Mouse (Mus musculus): ENCODE measurements around the gene Vipr2.

DNA sequence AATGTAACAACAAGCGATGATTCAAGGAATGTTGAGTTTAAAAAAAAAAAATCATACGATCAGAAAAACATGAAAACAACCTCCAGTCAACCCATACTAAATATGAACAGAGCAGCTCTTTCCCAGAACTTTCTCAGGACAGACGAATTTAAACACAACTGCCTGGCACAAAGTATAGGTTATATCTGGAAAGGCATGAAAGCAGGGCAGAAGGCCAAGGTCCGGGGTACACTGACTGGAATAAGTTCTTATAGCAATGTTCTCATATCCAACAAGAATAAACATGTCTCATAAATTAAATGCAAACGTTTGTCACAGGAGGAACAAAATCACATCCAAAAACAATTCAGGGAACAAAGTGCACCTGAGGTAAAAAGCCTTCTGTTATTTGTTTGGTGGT is 42.2 kb upstream of the Vipr2 start:
- TF ChIP-seq EP300 (optimal IDR thresholded peaks at IDR 0.05), result no peak
- TF ChIP-seq CTCF (IDR thresholded peaks at IDR 0.05; ENCODE audit: low read depth), result no peak

Data from stomach, postnatal 0 days (tissue).